Mouse (Mus musculus) intestine, embryonic 16.5 days (tissue): ENCODE measurements around the gene Adamts18. TPM values are rescaled to one million over a fixed set of nuclear protein-coding genes. Genes with fewer than 3 reads are reported as not detected.
A peak's percentile ranks its signal among the peaks of the same experiment; 100 is the strongest.

Experiments used
- ATAC-seq: fragments of 200-750 bp; cut with Nextera tagmentation; 2 replicates; pipeline ENCODE4 v1.8.0; 2017; ENCODE audit warnings: moderate TSS enrichment, moderate library complexity
- H3K27ac ChIP-seq: fragments of 300-500 bp; sonication (generic); 2 replicates; pipeline ENCODE4 v1.5.1; 2014; ENCODE audit warnings: mild to moderate bottlenecking, low read length
- H3K27me3 ChIP-seq: fragments of 300-500 bp; sonication (generic); replicated peaks from 2 replicates; pipeline ENCODE4 v1.6.1; 2014; ENCODE audit warnings: low read length, control low read depth, mixed read lengths; ENCODE audit not compliant: control insufficient read depth, insufficient read depth
- H3K36me3 ChIP-seq: fragments of 300-500 bp; sonication (generic); 2 replicates; pipeline ENCODE4 v1.6.1; 2014; ENCODE audit warnings: low read length, control low read depth; ENCODE audit not compliant: control insufficient read depth, insufficient read depth
- H3K4me1 ChIP-seq: fragments of 300-500 bp; sonication (generic); 2 replicates; pipeline ENCODE4 v1.6.1; 2014; ENCODE audit warnings: low read length, control low read depth, mixed read lengths; ENCODE audit not compliant: control insufficient read depth, insufficient read depth
- H3K4me2 ChIP-seq: fragments of 300-500 bp; sonication (generic); 2 replicates; pipeline ENCODE4 v1.6.1; 2014; ENCODE audit warnings: low read depth, low read length, control low read depth
- H3K4me3 ChIP-seq: fragments of 300-500 bp; sonication (generic); 2 replicates; pipeline ENCODE4 v1.5.1; 2014; ENCODE audit warnings: mild to moderate bottlenecking, low read length
- H3K9ac ChIP-seq: fragments of 300-500 bp; sonication (generic); 2 replicates; pipeline ENCODE4 v1.6.1; 2014; ENCODE audit warnings: low read depth, low read length
- H3K9me3 ChIP-seq: fragments of 300-500 bp; sonication (generic); 2 replicates; pipeline ENCODE4 v1.6.1; 2016; ENCODE audit warnings: low read length, control low read depth; ENCODE audit not compliant: control insufficient read depth
- WGBS: fragments of 180-500 bp; shearing (Covaris S2); extraction: QIAGEN DNeasy Blood & Tissue Kit; methylation state at CpG from one replicate; pipeline ENCODE4 v1.1.7; 2014; 5-methylcytosine and 5-hydroxymethylcytosine counted together
- polyA plus RNA-seq: library from polyadenylated mRNA; unstranded; fragments of >200 nt; fragmentation: Nextera tagmentation; extraction: Ambion mirVana; gene quantifications from 2 replicates; pipeline ENCODE4 v1.2.1, GENCODE M21; 2015

The Adamts18 gene
- 0.15 and 0.54 TPM in 2 replicates for polyA plus RNA-seq

GRCm38 (mm10) chr8:113848653-113849135, at the start of gene Adamts18:
Gene Adamts18, minus strand, starts transcription at chr8:113848738.
- H3K4me3 ChIP-seq, result peak within 1 kb of the TSS; percentile 52
- WGBS, result 1% methylated on average over 32 of the region's 32 CpGs
- peak within 1 kb of the TSS; percentile 51 for H3K9ac ChIP-seq

GRCm38 (mm10) chr8:113896446-113896845, 47.9 kb upstream of the Adamts18 start:
- Histone ChIP-seq H3K4me3 (no peak overlapping the region), H3K9ac (no peak overlapping the region), H3K4me1 (no peaks in the 10 kb centered on the region), H3K27ac (no peak overlapping the region), H3K9me3 (no peaks in the 10 kb centered on the region), H3K27me3 (no peaks in the 10 kb centered on the region), H3K36me3 (no peaks in the 10 kb centered on the region), H3K4me2 (no peak overlapping the region)
- no peak for ATAC-seq
- WGBS, result 74% methylated on average over 1 of the region's 1 CpGs

More at GRCm38 (mm10) chr8:113848653-113849135, at the start of gene Adamts18:
- H3K27ac ChIP-seq, result no peak within 1 kb of the TSS
- H3K4me1 ChIP-seq, result peaks cover 3% of the 10 kb centered on the region
- peak; percentile 87 for ATAC-seq
- H3K36me3 ChIP-seq, result no peaks in the 10 kb centered on the region
- H3K9me3 ChIP-seq, result no peaks in the 10 kb centered on the region
- H3K27me3 ChIP-seq, result peaks cover 21% of the 10 kb centered on the region
- peak within 1 kb of the TSS; percentile 91 for H3K4me2 ChIP-seq

GRCm38 (mm10) chr8:113891376-113891775, 42.8 kb upstream of the Adamts18 start:
- ATAC-seq, result no peak

GRCm38 (mm10) chr8:113886509-113886908, 38.0 kb upstream of the Adamts18 start:
- no peaks in the 10 kb centered on the region for H3K36me3 ChIP-seq
- no peaks in the 10 kb centered on the region for H3K4me1 ChIP-seq
- H3K9me3 ChIP-seq, result no peaks in the 10 kb centered on the region
- no peak overlapping the region for H3K27ac ChIP-seq
- H3K4me2 ChIP-seq, result no peak overlapping the region
- no peak overlapping the region for H3K9ac ChIP-seq
- no peak overlapping the region for H3K4me3 ChIP-seq
- WGBS, result 94% methylated on average over 3 of the region's 3 CpGs
- no peaks in the 10 kb centered on the region for H3K27me3 ChIP-seq
- no peak for ATAC-seq

More at GRCm38 (mm10) chr8:113891376-113891775, 42.8 kb upstream of the Adamts18 start:
- H3K4me3 ChIP-seq, result no peak overlapping the region
- no peak overlapping the region for H3K4me2 ChIP-seq
- H3K9me3 ChIP-seq, result no peaks in the 10 kb centered on the region
- no peak overlapping the region for H3K9ac ChIP-seq
- no peaks in the 10 kb centered on the region for H3K4me1 ChIP-seq
- H3K27me3 ChIP-seq, result no peaks in the 10 kb centered on the region
- H3K36me3 ChIP-seq, result no peaks in the 10 kb centered on the region
- 51% methylated on average over 3 of the region's 3 CpGs for WGBS
- H3K27ac ChIP-seq, result no peak overlapping the region

- Histone ChIP-seq H3K4me2 (no peak overlapping the region), H3K27me3 (no peaks in the 10 kb centered on the region), H3K36me3 (no peaks in the 10 kb centered on the region), H3K4me3 (no peak overlapping the region), H3K9ac (no peak overlapping the region), H3K4me1 (no peaks in the 10 kb centered on the region), H3K9me3 (no peaks in the 10 kb centered on the region), H3K27ac (no peak overlapping the region)
- WGBS, result 64% methylated on average over 2 of the region's 2 CpGs
- ATAC-seq, result no peak
Measured at GRCm38 (mm10) chr8:113885101-113885500, 36.6 kb upstream of the Adamts18 start.

- WGBS, result 41% methylated on average over 7 of the region's 7 CpGs
- no peak overlapping the region for H3K4me3 ChIP-seq
- no peaks in the 10 kb centered on the region for H3K27me3 ChIP-seq
- no peak overlapping the region for H3K4me2 ChIP-seq
- no peak for ATAC-seq
- no peaks in the 10 kb centered on the region for H3K4me1 ChIP-seq
- H3K36me3 ChIP-seq, result no peaks in the 10 kb centered on the region
- no peaks in the 10 kb centered on the region for H3K9me3 ChIP-seq
- no peak overlapping the region for H3K27ac ChIP-seq
- H3K9ac ChIP-seq, result no peak overlapping the region
Measured at GRCm38 (mm10) chr8:113883994-113884393, 35.5 kb upstream of the Adamts18 start.

GRCm38 (mm10) chr8:113882558-113882957, 34.0 kb upstream of the Adamts18 start:
- Histone ChIP-seq H3K27me3 (no peaks in the 10 kb centered on the region), H3K36me3 (no peaks in the 10 kb centered on the region), H3K4me2 (no peak overlapping the region), H3K9me3 (no peaks in the 10 kb centered on the region), H3K4me3 (no peak overlapping the region), H3K27ac (no peak overlapping the region), H3K9ac (no peak overlapping the region), H3K4me1 (no peaks in the 10 kb centered on the region)
- no peak for ATAC-seq
- WGBS, result 68% methylated on average over 2 of the region's 2 CpGs

GRCm38 (mm10) chr8:113878411-113879006, 30.0 kb upstream of the Adamts18 start:
- 46% methylated on average over 3 of the region's 3 CpGs for WGBS
- no peak overlapping the region for H3K27ac ChIP-seq
- H3K4me2 ChIP-seq, result no peak overlapping the region
- no peaks in the 10 kb centered on the region for H3K4me1 ChIP-seq
- no peak for ATAC-seq
- H3K27me3 ChIP-seq, result no peaks in the 10 kb centered on the region
- H3K4me3 ChIP-seq, result no peak overlapping the region
- H3K36me3 ChIP-seq, result no peaks in the 10 kb centered on the region
- no peak overlapping the region for H3K9ac ChIP-seq
- no peaks in the 10 kb centered on the region for H3K9me3 ChIP-seq

- H3K9me3 ChIP-seq, result no peaks in the 10 kb centered on the region
- H3K27ac ChIP-seq, result no peak overlapping the region
- no peaks in the 10 kb centered on the region for H3K4me1 ChIP-seq
- no peak for ATAC-seq
- H3K27me3 ChIP-seq, result no peaks in the 10 kb centered on the region
- no peak overlapping the region for H3K4me3 ChIP-seq
- no peaks in the 10 kb centered on the region for H3K36me3 ChIP-seq
- WGBS, result 76% methylated on average over 12 of the region's 12 CpGs
- H3K9ac ChIP-seq, result no peak overlapping the region
- H3K4me2 ChIP-seq, result no peak overlapping the region
Measured at GRCm38 (mm10) chr8:113873446-113874120, 25.0 kb upstream of the Adamts18 start.
